Mouse (Mus musculus): ENCODE data around the gene Dse. TPM values are rescaled to one million over a fixed set of nuclear protein-coding genes. Genes with fewer than 3 reads are reported as not detected.

Dse gene
- total RNA-seq, 1 experiment from 2014 or later = 5.1 TPM

DNA sequence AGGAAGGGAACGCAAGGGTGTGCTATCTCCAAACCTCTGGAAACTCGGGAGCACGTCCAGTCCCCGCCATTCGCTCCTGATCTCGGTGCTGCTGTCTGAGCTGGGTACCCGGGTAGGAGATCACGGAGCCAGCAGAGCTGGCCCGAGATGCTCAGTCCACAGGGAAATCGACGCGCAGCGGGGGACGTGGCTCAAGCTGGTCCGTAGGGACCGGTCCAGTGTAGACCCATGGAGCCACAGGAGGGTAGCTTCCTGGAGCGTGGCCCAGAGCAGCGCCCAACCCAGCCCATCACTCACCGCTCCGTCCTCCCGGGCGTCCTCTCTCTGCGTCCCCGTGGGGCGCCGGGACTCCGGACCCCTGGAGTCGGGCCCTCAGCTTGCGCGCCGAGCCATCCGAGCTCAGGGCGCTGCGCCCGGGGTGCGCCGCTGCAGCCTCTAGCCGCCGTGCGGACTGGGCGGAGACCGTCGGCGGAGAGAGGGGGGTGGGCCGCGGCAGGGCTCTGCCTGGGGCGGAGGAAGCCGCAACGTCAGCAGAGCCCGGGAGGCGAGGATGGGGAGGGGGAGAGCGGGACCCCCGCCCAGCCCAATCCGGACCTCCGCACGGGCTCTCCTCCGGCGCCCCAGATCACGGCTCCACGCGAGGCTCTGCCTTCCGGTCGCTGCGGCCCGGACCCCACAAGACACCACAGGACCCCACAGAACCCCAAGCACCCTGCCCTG, 572 bp downstream of the Dse start:
- peak; percentile 57 for ATAC-seq (ENCODE audit: extremely low read depth, insufficient number of reproducible peaks, low FRiP score, poor library complexity, severe bottlenecking)

DNA sequence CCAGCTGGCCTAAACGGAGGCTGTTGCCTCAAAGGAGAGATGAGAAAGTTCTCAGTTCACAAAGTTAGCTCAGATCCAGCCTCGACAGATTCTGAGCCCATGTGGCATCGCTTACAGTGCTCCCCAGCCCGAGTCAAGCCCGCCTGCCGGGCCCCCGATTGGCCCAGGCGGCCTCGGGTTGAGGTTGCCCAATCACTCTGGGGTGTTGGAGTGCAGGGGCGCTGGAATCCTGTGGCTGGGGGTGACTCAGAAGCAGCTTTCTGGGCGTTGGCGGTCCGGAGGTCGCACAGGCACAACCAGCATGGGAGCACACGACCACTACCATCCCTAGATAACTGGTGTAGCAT, 1.1 kb downstream of the Dse start:
- peak; percentile 21; the same call in 1 of the 2 replicates for ATAC-seq (ENCODE audit: extremely low read depth, insufficient number of reproducible peaks, low FRiP score, poor library complexity, severe bottlenecking)

DNA sequence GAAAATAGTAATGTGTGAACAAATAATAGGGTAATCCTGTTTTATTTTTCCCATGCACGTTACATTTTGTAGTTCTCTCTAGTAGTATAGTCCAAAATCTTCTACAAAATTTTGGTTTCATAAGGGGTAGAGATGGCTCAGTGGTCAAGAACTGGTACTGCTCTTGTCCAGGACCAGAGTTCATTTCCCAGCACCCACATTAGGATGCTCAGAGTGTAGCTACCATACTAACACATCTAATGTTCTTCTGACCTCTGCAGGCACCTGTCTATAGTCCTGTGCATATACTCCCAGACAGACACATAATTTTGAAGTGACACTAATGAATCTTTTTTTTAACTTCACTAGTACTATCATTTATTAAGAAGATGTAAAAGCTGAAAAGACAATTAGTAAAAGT, 1.7 kb downstream of the Dse start:
- no peak for ATAC-seq (ENCODE audit: extremely low read depth, insufficient number of reproducible peaks, low FRiP score, poor library complexity, severe bottlenecking)

DNA sequence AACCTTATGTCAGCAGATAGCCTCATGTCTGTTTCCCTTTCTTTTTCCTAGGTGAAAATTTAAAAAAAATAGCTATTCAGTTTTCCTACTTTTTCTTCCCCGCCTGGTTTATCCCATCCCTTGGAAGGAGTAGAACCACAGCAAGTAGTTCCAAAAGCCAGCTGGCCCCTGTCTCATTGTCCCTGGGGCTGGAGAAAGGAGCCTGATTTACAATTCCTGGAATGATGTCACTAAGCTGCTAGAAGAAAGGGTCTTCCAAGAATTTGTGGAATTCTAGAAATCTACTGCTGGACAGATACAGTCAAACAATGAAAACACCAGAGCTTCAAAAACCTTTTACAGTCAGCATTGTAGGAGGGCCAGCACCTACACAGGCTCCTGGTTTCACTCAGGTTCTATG, 6.8 kb downstream of the Dse start:
- no peak for ATAC-seq (ENCODE audit: extremely low read depth, insufficient number of reproducible peaks, low FRiP score, poor library complexity, severe bottlenecking)

DNA sequence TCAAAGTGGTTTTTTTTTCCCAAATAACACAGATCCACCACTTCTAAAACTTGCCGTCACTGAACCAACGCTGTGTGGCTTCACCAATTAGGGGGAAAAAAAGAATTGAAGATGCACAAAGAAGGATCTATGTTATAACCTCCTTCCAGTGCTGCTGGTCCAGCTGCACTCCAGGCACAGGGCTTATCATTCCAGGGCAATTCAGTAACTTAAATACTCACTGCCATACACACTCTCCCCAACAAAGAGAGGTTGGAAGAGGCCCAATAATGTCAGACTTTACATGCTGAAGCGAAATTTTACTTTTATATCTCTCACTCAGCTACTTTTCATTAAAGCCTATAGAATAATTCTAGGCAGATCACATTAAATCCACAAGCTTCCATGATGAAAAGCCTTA, 8.9 kb downstream of the Dse start:
- no peak for ATAC-seq (ENCODE audit: extremely low read depth, insufficient number of reproducible peaks, low FRiP score, poor library complexity, severe bottlenecking)

DNA sequence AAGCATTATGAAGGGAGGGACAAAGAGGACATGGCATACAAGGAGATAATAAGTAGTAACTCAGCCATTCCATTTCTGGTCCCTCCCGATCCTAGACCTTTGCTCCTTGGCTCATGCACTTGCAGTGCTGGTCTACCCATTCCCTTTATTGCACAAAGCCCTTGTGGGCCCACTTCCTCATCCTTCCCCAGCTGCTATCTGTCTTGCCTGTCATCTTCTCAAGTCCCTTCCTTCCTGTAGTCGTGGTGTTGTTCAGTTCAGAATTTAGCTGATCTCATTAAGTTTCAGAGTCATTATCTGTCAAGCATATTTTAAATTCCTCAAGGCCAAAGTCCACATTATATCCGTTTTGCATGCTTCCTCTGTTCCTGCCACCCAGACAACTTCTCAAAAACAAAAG, 9.5 kb downstream of the Dse start:
- 0 out of 2 replicates have a peak, but pooled peaks have one; percentile 23 for ATAC-seq (ENCODE audit: extremely low read depth, insufficient number of reproducible peaks, low FRiP score, poor library complexity, severe bottlenecking)

DNA sequence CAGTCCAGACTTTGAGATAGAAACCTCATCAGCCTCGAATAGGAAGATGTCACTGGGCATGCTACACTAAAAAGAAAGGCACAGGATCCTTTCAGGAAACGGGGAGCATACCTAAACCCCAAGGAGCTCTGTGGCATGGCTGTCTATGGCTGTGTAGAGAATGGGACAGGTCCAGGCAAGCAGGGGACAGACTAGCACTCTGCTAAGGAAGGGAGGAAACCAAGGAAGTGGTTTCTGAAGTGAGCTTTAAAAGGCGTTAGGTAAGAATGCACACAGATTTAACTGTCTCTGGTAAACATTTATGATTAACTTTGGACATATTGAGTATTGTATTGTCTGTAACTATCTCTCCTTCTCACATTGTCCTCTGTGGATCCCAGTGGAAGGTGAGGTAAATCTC, 10.2 kb downstream of the Dse start:
- ATAC-seq (ENCODE audit: extremely low read depth, insufficient number of reproducible peaks, low FRiP score, poor library complexity, severe bottlenecking) = no peak

DNA sequence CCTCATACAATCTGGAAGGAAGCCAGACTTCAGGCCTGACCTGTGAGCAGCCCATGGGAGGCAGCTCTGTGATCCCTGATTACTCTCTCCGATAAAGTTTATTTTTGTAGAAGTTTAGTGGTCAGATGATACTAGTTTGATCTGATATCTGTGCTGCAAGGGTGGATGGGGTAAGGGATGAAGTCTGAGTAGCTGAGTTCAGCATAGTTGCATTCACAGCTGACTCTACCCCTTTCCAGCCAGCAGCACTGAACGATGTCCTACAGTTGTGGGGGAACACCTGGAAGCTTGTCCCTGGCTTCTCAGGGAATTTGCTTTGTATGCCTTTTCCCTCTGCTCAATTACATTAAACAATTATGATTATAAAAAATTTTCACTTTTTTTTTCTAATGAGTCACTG, 12.6 kb downstream of the Dse start:
- ATAC-seq (ENCODE audit: extremely low read depth, insufficient number of reproducible peaks, low FRiP score, poor library complexity, severe bottlenecking) = no peak

DNA sequence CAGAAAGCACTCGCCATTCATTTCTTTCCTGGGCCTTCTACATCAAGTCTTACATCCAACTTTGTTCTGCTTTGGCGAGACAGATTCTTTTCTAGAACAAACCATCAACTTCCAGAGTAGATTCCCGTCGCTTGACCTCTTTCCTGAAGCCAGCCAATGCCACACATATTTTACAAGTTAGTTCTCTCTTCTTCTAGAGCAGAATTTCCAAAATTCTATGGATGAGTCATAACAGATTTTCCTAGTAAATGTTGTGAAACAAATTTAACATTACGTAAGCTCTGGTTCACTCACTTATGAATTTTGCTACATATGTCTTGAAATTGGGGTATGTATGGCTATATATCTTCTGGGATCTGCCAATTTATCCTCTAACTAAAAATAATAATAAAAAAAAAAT, 13.0 kb downstream of the Dse start:
- no peak for ATAC-seq (ENCODE audit: extremely low read depth, insufficient number of reproducible peaks, low FRiP score, poor library complexity, severe bottlenecking)

DNA sequence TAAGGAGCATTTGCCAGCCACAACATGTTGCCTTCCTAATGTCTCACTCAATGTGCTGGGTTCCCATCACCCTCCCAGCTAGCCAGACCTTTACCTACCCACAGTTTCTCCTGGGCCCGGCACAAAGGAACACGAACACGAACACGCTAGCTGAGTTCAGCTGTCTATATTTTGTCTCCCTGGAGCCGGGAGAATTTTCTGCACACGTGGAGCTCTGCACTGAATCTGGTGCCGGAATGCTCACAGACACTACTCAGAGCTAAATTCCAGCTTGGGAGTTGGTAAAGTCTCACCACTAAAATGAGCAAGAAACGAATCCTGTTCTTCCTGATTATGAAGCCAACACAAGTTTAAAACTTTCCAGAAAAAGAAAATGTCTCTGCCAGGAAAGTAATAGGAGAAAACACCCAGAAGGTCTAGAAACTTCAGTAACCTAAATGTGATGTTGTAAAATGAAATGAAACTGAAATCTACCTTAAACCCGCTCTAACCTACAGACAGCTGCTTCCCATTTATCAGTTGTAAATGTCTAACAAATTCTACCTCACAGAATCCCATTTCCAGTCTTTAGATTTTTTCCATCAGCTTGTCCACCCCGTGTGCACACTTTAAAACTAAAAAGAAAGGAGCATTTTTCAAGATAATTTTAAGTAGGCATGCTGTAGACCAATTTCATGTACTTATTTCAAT, 20.8 kb downstream of the Dse start:
- ATAC-seq (ENCODE audit: extremely low read depth, insufficient number of reproducible peaks, low FRiP score, poor library complexity, severe bottlenecking) = no peak

DNA sequence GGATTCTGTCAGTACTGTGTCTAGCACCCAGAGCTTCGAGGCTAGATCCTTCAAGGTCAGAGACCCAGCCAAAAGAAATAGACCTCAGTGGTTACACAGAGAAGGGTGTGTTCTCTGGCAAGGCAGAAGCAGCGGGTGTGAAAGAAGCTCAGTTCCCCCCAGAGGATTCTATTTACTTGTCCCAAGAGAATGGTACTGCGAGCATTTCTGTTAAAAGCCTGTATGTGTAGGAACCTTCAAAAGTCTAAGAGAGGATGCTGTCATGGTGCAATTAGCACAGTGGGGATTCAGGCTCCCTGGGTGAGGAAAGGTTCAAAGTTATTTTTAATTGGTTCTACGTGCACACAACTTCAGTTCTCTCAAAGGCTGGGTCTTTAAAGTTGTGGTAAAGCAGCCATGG, 22.0 kb downstream of the Dse start:
- ATAC-seq (ENCODE audit: extremely low read depth, insufficient number of reproducible peaks, low FRiP score, poor library complexity, severe bottlenecking) = peak; percentile 79

DNA sequence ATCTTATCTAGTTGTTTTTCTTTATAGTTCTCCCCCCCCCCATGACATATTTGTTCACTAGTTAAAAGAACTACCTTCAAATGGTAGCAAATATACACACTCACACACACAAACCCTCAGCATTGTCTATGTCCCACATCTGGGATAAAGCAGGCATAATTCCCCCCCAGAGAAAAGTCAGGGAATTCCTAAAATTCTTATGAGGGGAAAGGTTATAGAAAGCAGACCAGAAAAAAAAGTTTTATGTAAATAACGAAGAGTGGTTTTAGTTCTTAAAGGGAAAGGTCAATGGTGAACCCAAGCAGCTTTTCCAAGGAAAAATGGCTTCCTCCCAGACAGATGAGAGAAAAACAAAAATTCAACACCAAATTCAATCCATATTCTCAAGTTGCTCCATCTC, 22.6 kb downstream of the Dse start:
- no peak for ATAC-seq (ENCODE audit: extremely low read depth, insufficient number of reproducible peaks, low FRiP score, poor library complexity, severe bottlenecking)

DNA sequence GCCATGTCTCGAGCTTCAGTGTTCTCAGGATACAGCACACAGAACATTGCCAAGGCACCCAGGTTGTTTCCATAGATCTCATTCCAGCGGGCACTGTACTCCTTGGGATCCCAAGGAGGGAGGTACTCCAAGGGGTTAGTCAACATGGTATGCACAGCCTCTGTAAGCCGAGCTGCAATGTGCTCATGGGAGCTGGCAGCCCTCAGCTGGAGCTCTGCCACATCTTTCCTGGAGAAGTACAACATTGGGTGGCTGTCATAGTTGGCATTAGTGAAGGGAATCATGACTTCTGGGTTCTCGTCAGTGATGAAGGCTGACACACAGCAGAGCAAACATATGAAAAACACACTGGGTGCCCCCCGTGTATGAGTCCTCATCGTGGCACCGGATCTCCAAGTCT, 23.8 kb downstream of the Dse start:
- no peak for ATAC-seq (ENCODE audit: extremely low read depth, insufficient number of reproducible peaks, low FRiP score, poor library complexity, severe bottlenecking)

DNA sequence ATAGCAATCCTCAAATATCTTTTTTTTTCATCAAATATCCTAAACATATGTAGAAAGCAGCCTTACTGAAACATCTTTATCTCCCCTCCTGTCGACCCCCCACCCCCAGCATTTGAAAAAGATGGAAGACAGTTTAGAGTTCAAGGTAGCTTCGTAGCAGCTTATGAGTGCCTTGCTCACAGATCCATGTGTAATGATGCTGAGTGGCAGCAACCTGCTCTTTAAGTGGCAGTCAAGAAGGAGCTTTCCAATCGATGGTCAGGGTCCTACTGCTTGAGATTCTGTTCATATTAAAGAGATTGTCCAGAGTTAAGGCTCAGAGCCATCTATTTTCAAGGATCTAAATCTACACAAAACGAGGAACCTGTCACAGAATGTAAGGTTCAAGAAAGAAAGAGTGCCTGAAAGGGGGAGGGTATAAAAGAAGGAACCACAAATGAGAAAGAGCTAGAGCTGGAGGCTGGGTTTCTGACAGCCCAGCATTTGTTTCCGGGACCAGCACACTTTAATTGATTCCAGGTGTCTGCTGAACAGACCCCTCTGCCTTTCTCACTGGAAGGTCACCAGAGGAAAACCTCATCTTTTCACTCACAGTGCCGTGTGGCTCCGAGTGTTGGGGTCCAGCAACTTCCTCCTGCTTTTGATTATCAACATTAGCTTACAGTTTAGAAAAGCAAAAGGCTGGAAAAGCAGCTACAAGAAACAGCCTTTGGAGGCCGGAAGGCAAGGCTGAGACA, 31.5 kb downstream of the Dse start:
- ATAC-seq (ENCODE audit: extremely low read depth, insufficient number of reproducible peaks, low FRiP score, poor library complexity, severe bottlenecking) = no peak

DNA sequence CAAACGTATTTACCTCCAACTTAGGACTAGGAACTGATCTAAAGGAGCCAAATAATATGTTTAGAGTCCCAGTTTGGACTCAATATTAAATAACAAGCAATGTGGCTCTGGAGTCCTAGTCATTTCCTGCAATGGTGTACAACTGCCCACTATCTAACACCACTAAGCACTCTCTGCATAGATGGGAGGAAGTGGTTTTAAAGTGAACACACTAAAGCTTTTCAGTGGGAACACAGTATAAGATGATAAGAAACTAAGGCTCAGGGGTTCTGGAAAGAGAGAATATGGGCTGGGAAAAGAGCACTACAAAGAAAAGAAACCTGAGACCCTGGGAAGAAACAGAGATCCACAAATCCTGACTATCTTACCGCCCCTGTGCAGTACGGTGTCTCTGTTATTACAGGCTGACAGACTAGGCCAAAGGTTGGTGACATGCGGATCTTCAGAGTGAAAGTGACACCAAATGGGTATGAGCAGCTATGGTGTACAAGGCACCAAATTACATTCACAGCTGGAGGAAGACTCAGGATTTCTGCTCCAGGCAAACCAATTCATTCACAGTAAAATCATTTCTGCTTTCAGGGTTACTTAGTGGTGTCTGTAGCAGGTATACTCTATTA, 34.7 kb downstream of the Dse start:
- no peak for ATAC-seq (ENCODE audit: extremely low read depth, insufficient number of reproducible peaks, low FRiP score, poor library complexity, severe bottlenecking)

DNA sequence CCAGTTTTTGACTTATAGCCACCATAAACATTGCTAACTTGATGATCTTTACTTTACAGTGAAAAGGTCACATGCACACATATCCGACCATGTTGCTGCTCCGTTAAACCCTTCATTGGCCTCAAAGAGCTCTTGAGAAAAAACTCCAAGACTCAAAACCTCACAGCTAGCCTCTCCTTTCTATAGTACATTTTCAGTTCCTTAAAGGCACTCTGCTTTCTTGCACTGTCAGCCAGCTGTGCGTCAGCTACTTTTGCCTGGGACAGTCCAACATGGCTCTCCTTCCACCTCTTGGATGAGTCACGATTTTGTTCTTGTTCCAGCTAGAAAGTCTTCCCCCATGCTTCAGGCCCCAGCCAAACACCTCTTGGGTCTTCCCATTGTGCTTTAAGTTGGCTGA, 35.9 kb downstream of the Dse start:
- peak; percentile 53; the same call in 1 of the 2 replicates for ATAC-seq (ENCODE audit: extremely low read depth, insufficient number of reproducible peaks, low FRiP score, poor library complexity, severe bottlenecking)

DNA sequence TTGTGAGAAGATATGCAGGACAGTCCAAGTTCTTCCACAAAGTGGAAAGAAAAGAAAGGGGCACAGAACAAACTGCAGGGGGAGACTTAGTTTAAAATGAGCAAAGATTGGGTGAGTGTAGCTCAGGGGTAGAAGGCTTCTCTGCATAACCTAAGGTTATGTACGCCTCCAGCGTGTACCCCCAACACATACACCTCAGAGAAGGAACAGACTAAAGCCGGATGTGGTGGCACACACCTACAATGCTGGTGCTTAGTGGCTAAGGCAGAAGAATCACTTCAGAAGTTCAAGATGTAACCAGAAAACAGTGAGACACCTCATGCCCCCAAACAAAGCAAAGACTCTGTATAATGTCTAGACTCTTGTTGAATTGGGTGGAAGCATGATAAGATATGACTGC, 36.3 kb downstream of the Dse start:
- ATAC-seq (ENCODE audit: extremely low read depth, insufficient number of reproducible peaks, low FRiP score, poor library complexity, severe bottlenecking) = peak; percentile 68; the same call in 1 of the 2 replicates

DNA sequence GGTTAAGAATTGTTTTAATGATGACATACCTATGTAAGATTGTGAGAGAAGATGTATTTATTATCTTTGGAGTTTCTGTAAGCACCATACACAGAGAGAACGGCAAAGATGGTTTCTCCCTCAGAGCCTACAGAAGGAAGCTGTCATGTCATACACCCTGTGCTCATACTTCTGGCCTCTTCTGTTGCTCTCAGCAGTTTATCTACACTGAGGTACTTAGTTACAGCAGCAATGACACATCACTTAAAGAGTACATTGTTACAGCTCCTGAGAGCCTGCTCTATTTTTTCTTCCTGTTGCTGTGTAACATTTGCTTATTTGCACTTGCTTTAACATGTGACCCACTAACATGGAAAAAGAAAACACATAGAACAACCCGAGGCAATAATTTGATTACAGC, 40.5 kb downstream of the Dse start:
- no peak for ATAC-seq (ENCODE audit: extremely low read depth, insufficient number of reproducible peaks, low FRiP score, poor library complexity, severe bottlenecking)

DNA sequence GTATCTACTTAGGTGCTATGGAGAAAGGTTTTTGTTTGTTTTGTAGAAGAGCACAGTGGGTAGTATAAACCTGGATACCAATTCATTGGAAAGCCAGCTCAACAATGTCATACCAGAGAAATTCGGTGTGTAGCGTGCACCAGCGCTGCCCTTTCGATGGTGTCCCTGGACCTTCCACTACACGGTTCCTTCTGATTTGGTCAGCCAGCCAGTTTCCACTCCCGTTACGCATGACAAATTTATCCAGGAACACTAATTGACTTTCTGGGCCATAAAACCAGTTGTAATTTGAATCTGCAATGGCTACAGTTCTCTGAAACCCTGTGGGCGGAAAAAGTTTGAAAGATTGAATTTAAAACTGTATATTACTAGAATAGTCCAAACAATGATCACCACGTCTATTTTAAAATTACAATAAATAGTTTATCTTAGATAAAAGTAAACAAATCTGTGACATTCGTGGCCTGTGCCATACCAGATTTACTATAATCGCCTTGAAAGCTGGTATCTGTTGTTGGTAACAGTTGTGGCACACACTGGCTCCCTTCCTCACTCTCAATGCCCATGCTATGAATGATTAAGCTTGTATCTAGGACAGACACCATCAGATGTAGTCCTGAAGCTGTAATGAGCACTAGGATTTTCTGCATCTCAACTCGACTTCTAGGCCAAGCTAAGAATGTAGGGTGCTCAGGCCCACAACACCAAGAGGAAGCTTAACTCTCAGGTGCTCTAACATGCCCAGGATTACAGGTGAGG, 51.5 kb downstream of the Dse start:
- ATAC-seq (ENCODE audit: extremely low read depth, insufficient number of reproducible peaks, low FRiP score, poor library complexity, severe bottlenecking) = no peak
